Mouse (Mus musculus) cerebellum, adult 8-10 months (tissue): ENCODE measurements around the gene Cdc42.

Experiments
- DNase-seq: peaks from one replicate; pipeline ENCODE4 v3.0.0; 2022

Gene Cdc42

GRCm38 (mm10) chr4:137282122-137282521 lies 75.4 kb downstream of the Cdc42 start:
- DNase-seq = no peak

- DNase-seq = no peak
These were observed 76.2 kb downstream of the Cdc42 start for GRCm38 (mm10) chr4:137281273-137281672.

GRCm38 (mm10) chr4:137279346-137279745 lies 78.2 kb downstream of the Cdc42 start:
- DNase-seq = no peak

GRCm38 (mm10) chr4:137278144-137279040 lies 79.1 kb downstream of the Cdc42 start:
- DNase-seq = no peak

- DNase-seq = no peak
These were observed 79.8 kb downstream of the Cdc42 start for GRCm38 (mm10) chr4:137277600-137278143.

- no peak for DNase-seq
These were observed 80.4 kb downstream of the Cdc42 start, which contains the start of gene Wnt4 for GRCm38 (mm10) chr4:137277166-137277513. Gene Wnt4, plus strand, starts transcription at chr4:137277489.

GRCm38 (mm10) chr4:137276443-137277165 lies 80.9 kb downstream of the Cdc42 start:
- no peak for DNase-seq

GRCm38 (mm10) chr4:137274304-137274703 lies 83.2 kb downstream of the Cdc42 start:
- DNase-seq = no peak

GRCm38 (mm10) chr4:137271856-137272255 lies 85.7 kb downstream of the Cdc42 start:
- no peak for DNase-seq
